Mouse (Mus musculus): Measurements from ENCODE around the gene Slc25a11.
A peak's percentile ranks its signal among the peaks of the same experiment; 100 is the strongest.

The Slc25a11 gene

DNA sequence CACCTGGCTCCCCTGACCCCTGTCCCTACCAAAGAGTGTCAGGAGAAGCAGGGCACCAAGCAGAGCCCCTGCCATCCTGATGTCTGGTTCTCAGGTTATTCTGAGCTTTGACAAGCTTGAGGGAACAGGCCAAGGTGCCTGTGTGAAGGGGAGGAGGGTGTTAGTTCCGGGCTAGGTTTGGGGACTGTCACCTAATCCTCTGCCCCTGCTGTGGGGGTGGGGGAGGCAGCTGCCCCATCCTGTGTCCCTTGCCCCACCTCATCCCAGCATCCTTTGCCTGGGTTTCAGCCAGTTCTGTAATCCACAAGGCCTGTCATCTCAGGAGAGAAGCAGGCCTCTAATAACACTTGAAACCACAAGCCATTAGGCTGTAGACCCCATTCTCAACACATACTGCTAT, 28.2 kb downstream of the Slc25a11 start, which contains the start of gene Chrne:
Gene Chrne, minus strand, starts transcription at position 116 of the 400 bp plus-strand sequence.
- no peak for DNase-seq

DNA sequence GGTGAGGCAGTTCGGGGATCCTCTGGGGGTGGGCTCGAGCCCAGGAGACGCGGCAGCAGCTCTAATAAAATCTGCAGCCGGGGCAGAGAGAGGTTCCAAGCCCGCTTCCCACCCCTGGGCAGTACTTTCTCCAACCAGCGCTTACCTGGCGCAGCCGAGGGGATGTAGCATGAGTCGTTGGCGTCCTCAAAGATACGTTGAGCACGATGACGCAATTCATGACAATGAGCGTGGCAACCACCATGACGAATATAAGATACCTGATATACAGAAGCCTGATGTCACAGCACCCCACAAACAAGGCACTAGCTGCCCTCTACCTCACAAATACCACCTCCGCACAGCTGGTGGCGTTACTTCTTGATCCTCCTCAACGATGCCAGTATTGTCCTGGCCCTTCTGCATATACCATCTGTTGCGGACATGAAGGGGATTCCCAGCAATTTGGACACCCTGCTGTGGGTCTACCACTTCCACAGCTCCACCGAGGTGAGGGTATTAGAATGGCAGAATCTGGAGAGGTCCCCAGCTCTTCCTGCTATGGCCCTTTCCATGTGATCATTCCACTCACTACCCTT, 31.7 kb downstream of the Slc25a11 start, which contains the start of gene 4930544D05Rik:
Gene 4930544D05Rik, plus strand, starts transcription at position 333 of the 578 bp plus-strand sequence.
- DNase-seq, result no peak

DNA sequence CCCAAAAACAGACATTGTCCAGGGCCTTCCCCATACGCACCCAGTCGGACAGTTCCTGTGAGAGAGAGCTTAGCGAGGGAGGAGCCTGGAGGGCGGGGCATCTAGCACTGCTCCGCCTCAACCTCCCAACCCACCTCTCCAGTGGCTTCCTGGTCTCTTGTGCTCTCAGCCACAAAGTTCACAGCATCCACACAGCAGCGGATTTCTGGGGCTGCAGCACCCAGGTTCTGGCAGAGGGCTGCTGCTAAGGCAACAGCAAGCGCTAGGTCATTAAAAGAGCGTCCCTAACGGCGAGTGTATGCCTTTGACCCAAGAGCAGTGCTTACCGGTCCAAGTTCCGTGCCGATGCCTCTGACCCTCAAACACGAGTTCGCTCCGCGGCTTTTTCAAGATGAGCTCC, 32.2 kb downstream of the Slc25a11 start:
- peak; percentile 76 for DNase-seq

DNA sequence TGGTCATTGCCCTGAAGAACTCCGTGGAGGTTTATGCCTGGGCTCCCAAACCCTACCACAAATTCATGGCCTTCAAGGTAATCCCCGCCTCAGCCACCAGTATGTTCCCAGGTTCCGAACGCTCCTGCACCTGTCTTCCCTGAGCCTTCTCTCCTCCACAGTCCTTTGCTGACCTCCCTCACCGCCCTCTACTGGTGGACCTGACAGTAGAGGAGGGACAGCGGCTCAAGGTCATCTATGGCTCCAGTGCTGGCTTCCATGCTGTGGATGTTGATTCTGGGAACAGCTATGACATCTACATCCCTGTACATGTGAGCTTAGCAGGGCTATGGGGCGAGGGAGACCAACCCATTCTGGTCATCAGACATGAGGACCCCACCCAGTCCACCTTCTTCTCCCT, 34.8 kb downstream of the Slc25a11 start:
- DNase-seq, result no peak

DNA sequence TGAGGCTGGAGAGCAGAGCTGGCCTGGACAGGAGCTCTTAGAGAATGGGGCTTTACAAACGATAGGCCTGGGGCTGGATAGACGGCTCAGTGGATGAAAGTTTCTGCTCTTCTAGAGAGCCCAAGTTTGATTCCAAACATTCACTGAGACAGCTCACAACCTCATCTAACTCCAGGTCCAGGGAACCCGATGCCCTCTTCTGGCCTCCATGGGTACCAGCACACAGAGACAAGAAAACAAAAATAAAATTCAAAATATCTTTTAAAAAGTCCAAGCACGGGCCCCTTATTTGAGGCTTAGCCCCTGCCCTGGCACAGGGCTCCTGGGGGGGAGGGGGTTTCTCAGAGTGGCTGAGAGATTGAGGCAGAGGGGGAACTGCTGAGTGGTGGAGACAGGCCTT, 36.5 kb downstream of the Slc25a11 start:
- no peak for DNase-seq

DNA sequence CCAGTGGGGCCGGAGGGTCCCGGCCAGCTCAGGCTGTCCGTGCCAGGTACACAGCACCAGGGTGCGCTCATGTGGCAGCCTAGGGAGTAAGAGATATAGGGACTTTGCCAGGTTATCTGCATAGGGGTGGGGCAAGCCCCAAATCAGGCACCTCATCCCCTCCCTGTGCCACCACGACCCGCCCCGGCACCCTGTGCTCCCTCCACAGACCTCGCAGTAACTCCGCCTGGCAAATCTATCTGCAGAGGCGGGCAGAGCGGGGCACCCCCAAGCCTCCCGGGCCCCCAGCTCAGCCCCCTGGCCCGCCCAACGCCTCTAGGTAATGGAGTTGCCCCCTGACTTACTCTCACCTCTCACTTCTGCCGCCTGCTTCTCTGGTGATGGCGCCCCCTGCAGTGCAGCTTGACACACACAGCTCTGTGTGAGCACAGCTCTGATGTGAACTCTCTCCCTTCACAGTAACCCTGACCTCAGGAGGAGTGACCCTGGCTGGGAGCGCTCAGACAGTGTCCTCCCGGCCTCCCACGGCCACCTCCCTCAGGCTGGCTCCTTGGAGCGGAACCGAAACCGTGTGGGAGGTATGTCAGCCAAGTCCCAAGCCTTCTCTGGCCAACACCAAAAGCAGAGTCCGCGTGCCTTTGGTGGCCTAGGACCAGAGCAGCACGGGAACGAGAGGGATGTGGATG, 38.8 kb downstream of the Slc25a11 start:
- peak; percentile 82 for DNase-seq

DNA sequence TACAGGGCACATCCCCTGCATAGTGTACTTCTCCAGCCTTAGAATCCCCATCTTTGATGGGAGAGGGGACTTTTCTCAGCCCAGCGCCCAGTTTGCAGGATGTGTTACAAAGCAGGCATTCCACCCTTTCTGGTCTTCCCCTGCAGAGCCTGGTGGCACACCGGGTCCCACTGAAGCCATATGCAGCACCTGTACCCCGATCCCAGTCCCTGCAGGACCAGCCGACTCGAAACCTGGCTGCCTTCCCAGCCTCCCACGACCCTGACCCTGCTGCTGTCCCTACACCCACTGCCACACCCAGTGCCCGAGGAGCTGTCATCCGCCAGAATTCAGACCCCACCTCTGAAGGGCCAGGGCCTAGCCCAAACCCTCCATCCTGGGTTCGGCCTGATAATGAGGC, 39.7 kb downstream of the Slc25a11 start:
- no peak for DNase-seq

DNA sequence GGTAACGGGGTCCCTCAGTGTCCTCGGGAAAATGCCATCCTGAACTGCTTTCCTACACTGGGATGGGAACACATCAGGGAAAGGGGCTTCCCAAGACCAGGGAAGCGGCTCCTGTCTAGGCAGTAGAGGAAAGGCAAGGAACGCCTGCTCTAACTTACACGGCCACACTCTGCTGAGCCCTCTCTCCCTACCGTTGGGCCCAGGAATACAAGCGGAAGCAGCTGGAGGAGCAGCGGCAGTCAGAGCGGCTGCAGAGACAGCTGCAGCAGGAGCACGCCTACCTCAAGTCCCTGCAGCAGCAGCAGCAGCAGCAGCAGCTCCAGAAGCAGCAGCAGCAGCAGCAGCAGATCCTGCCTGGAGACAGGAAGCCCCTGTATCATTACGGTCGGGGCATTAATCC, 40.6 kb downstream of the Slc25a11 start:
- no peak for DNase-seq

DNA sequence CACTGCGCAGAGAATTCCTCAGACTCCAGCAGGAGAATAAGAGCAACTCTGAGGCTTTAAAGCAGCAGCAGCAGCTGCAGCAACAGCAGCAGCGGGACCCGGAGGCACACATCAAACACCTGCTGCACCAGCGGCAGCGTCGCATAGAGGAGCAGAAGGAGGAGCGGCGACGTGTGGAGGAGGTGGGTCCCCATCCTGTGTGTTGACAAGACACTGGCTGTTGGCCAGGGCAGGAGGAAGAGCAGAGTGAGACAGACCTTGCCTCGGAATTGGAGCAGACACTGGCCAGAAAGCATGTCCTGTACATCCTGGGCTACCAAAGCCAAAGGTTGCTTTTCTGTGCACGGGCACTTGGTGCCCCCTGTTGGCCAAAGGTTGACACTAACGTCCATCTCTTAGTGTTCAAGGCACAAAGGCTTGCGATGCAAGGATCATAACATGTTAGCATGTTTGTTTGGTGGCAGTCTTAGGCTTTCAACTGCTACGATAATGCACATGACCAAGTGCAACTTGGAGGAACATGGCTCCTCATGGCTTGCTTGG, 42.2 kb downstream of the Slc25a11 start:
- peak; percentile 88 for DNase-seq

DNA sequence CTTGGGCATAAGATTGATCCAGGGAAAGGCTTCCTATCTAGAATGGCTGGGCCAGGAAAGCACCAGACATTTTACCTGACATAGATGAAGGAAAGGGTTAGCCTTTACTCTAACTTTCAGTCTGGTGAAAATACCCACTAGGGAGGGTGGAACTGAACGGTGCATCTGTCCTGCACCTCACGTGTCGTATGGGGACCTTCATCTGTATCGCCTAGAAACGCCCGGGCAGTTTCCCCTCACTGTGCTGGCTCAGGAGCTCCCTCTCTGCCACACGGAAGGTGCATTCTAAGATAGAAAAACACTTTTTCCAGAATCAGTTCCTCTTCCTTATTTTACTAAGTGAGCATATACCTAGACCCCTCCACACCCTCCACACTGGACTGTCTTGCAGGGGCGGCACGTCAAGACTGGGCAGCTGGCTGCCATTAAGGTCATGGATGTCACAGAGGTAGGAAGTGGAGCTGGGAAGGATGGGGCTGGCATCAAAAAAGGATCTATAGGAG, 48.8 kb downstream of the Slc25a11 start:
- DNase-seq, result no peak

DNA sequence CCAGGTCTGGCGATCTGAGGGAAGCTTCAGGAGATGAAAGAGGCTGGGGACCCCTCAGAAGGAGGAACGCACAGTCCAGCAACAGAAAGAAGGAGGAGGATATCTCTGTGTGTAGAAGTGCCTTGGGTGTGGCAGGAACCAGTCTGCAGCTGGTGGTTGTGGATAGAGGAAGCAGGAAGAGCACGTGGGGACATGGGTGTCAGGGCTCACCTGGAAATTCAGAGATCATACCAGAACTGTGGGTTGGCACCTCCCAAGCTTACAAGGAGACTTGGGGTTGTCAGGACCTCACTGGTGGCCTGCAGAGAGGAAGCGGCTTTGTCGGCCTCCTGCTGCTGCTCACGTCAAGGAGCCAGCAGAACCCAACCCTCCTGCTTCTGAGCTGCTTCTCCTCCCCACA, 50.0 kb downstream of the Slc25a11 start:
- no peak for DNase-seq

DNA sequence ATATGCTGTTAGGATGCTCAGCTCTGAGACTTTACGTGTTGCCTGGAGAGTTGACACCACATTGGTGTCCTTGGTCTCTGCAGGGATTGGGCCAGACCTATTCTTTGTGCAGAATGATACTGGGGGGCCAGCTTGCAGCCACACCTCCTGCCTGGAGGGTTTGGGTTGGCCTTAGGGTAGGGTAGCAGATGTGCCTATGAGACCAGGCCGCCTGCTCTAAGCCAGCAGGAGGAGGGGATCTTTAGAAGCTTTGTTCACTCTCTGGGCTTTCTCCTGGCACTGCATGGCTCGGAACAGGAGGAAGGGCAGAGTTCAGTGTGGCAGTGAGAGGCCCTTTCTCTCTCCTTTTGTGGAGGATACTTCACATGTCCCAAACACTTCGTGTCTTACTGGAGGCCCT, 51.2 kb downstream of the Slc25a11 start:
- no peak for DNase-seq

DNA sequence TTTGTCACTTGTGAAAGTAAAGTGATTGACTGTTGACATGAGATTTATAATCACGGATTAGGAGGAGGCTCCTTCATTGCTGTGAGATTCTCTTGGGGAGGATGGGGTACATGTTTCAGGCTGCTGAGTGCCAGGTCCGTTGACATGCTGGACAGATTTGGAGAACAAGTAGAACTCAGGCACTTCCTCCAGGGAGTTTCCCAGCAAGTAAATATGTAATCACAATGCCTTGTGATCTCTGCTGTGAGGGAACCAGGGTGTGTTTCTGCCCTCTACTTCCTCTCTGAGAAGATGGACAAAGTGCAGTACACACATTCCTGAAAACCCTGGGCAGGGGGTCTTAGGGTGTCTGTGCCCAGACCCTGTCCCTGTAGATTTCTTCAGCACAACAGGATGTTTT, 51.6 kb downstream of the Slc25a11 start:
- peak; percentile 66 for DNase-seq

DNA sequence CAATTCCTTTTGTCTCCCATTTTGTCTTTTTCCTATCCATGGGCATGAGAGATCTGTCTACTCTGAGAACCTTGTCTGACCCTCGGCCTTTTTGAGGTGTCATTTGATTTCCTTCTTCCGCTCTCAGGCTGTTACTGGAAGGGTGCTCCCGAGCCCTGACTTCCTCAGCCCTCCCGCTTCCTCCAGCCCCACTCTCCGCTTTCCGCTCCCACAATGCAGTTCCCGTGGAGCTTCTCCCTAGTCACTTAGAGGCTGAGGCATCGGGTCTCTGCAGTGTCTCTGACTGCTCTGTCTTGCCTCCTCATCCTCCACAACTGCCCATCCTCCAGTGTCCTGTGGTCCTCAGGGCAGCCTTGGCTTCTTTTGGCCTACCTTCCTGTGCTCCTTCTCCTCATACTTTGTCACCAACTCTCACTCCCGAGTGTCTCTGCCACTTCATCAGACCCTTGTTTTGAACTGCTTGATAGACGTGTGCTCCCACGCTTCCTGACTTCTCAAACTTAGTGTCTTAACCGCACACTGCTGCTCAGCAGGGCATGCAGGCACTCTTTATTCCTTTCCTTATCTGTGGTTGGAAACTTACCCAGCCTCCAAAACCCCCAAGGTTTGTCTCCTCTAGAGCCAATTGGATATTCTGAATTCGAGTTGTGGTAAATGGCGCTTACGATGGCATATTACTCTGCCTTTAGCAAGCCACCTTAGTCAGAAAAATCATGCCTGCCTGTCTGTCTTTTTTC, 52.9 kb downstream of the Slc25a11 start:
- DNase-seq, result peak; percentile 52
